Mouse (Mus musculus) thymus, postnatal 0 days (tissue): ENCODE measurements around the gene Spo11. TPM values are rescaled to one million over a fixed set of nuclear protein-coding genes. Genes with fewer than 3 reads are reported as not detected.

Experiments used
- DNase-seq: peaks from one replicate; pipeline ENCODE4 v3.0.0-alpha.2; 2015; ENCODE audit warnings: low spot score
- polyA plus RNA-seq: library from polyadenylated mRNA; unstranded; fragments of >200 nt; fragmentation: Nextera tagmentation; extraction: Ambion mirVana; gene quantifications from 2 replicates; pipeline ENCODE4 v1.2.1, GENCODE M21; 2015

Gene Spo11
- polyA plus RNA-seq, 1 experiment from 2014 or later, result 75.4 TPM

DNA sequence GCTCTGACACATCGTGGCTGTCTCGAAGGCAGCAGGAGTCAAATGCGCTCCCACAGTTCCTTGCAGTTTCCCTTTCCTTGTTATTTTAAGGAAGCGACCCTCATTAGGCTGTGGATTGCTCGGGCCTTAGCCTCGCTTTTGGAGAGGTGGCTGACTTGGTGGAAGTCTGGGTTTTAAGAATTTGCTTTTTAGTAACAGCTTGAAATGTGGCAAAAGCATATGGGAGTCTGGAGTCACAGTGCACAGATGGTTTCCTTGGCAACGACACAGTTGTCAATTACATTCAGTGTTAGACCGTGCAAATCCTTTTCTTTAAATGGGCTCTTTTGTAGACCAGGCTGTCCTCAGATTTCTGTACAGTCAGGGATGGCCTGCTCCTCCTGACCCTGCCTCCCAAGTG lies 23.4 kb downstream of the Spo11 start:
- DNase-seq, result peak; percentile 11

DNA sequence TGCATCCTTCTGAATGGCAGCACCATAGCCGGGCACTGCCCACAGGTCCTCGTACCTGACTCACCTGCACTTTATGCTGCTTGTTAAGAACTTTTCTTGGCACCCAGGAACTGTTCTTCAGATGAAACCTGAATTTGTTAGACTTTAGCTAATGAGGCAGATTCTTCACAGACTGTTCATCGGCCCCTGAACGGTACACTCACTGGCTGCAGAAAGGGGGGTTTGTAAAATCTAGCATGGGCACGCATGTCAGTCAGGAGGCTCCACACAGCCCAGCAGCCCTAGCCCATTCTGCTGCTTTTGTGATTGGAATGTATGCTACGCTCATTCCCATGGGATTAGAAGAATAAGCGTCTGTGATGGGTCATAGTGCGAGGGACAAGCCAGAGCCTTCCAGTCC lies 26.2 kb downstream of the Spo11 start:
- no peak for DNase-seq

- DNase-seq, result no peak
These were observed 32.8 kb downstream of the Spo11 start for GRCm38 (mm10) chr2:173010220-173010717.

DNA sequence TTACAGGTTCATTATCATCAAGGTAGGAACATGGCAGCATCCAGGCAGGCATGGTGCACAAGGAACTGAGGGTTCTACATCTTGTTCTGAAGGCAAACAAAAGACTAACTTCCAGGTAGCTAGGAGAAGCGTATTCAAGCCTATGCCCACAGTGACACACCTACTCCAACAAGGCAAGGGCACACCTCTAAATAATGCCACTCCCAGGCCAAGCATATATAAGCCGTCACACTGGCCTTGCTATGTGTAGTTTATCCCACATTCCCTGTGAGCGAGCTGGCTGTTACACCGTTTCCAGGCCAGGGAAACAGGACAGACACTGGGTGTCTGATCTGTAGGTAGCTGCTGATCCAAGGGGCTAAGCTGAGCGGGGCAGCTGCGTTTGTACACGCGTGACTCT lies 33.9 kb downstream of the Spo11 start:
- no peak for DNase-seq

DNA sequence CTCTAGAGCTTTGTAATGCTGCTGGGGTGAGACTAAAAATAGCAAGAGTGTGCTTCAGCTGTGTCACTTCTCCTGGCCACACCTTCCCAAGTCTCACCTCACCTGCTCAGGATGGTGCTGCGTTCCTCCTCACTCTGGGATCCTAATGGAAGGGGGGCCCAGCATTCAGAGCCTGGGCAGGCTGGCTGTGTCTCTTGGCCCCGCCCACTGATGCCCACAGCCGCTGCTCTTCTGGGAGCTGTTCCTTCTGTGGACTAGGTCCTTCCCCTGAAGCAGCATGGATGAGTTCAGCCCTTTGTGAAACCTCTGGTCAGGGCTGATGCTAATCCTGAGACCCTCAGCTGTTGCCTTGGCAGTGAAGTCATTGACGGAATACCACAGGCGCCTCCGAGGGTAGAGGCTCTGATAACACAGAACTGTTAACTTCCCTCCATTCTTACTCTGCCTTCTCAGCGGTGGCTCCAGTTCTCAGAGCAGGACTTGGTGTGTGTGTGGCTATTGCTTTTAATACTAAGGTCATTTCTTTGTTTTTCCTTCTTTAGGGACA lies 37.3 kb downstream of the Spo11 start:
- no peak for DNase-seq

GRCm38 (mm10) chr2:173017940-173018339 lies 40.4 kb downstream of the Spo11 start:
- peak; percentile 75 for DNase-seq

DNA sequence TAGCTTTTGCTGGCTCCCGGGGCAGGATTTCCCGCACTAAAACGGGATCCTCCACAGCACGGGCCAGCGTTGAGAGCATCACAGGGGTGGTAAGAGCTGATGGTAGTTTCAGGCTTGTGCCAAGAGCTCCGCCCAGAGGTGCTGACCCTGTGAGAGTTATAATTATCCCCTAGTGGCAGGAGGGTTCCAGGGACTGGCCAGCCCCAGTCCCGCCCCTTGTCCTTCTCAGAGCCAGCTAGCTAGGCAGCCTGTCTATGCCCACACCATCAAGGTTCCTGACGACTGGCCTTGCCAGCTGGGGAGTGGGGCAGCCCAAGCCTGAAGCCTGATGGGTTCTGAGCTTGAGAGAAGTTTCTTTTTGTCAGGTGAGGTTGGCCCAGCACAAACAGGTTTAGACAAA lies 41.1 kb downstream of the Spo11 start:
- DNase-seq, result no peak

- DNase-seq, result peak; percentile 69
These were observed 41.8 kb downstream of the Spo11 start for GRCm38 (mm10) chr2:173019322-173019721.

DNA sequence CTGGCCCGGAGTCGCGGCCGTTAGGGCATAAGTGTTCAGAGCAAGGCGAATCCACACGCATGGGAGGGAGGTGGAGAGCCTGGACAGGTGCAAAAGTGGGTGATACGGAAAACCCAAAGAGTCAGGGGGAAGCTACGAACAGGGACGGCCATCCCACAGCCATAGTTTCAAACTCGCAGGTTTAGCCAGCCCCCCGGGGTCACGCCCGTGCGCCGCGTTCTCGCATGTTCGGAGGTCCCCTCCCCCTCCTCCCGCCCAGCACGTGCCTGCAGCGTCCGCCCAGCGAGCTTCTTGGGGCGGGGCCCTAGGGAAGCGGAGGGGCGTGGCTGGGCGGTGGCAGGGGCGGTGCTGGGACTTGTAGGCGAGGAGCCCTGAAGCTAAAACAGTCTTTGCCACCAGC lies 42.3 kb downstream of the Spo11 start:
- peak; percentile 93 for DNase-seq

GRCm38 (mm10) chr2:173020430-173020829 lies 42.9 kb downstream of the Spo11 start, which contains the start of gene Rbm38:
Gene Rbm38, plus strand, starts transcription at chr2:173020498.
- no peak for DNase-seq

- peak; percentile 93 for DNase-seq
These were observed 44.1 kb downstream of the Spo11 start for GRCm38 (mm10) chr2:173021633-173022055.

GRCm38 (mm10) chr2:173022056-173022681 lies 44.7 kb downstream of the Spo11 start:
- peak; percentile 76 for DNase-seq

DNA sequence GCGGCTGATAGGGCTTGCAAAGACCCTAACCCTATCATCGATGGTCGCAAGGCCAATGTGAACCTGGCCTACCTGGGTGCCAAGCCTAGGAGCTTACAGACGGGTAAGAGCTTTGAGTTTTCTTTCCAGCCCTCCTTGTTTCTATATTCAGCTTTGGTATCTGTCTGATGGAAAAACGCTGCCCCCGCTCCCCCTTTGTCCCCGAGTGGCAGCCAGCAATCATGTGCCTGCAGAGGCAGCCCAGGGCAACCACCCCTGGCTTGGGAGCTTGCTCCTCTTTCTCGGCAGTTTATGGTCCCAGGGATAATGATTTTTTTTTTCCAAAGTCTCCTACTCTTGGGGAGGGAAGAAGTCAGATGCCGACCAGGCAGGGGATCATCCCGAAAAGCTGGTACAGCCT lies 45.3 kb downstream of the Spo11 start:
- DNase-seq, result no peak

- peak; percentile 61 for DNase-seq
These were observed 45.9 kb downstream of the Spo11 start for GRCm38 (mm10) chr2:173023371-173023851.

DNA sequence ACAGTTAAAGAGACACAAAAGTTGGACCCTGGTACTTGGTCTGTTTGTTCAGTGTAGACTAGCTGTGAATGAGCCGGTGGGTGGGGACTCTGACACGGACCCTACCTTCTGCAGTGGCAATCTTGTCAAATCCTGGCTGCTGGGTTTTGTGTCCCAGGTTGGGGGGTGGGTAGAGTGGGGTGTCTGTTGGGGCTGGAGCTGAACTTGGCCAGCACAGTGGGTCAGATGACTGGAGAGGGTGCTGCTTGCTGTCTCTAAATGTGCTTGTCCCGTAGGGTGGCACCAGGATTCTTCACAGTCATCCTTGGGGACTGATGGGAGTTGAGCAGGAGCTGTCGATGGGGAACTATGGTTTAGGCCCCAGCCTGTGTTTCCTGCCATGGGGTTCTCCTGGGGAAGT lies 46.5 kb downstream of the Spo11 start:
- DNase-seq, result no peak

GRCm38 (mm10) chr2:173024392-173024791 lies 46.9 kb downstream of the Spo11 start:
- DNase-seq, result no peak

DNA sequence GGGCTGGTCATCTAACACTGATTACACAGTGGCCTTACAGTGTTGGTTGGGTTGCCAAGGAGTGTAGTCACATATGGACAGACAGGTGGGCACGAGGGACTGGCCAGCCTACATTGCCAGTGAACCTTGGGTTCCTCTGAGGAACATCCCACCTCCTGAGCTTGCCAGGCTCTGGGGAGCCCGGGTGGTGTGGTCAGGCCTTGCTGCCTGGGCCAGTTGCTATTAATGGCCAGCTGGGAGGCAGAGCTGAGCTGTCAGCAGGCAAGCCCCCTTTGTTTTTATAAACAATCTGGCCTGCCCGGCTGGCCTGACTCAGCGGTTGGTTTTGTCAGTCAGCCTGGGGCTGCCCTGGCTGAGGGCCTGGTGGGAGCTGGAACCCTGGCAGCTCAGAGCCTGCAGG lies 47.4 kb downstream of the Spo11 start:
- no peak for DNase-seq

DNA sequence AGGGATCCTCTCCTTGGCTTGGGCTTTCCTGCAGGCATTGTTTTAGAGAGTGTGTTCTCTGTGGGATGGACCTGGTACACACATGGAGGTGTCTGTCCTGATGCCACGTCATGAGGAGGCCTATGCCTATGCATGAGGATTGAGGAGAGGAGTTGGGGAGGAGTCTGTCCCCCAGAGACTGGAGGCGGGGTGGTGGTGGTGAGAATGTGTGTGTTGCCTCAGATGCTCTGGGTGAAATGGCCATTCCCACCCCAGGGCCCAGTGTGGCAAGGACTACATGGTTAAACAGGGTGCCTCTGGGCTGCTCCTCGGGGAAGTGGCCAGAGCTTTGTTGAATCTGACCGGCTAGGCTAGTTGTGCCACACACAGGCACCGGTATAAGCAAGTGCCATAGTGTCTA lies 48.8 kb downstream of the Spo11 start:
- peak; percentile 30 for DNase-seq

DNA sequence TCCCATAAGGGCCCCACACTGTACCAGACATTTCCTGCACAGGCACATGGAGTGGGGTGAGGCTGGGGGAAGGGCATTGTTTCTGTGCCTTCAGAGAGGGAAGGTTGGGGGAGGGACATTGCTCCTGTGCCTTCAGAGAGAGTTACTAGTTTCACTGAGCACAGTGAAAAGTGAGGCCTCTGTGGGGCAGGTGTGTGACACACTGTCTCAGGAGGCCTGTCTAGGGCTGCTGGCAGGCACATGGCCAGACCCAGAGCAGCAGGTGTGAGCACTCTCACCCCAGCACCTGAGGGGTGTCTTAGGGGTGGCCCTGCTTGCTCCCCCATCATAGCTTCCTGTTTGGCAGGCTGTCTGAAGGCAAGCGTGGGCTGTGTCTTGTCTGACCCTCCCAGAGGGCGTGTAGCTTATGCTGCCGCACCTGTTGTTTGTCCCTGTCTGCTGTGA lies 49.2 kb downstream of the Spo11 start:
- DNase-seq, result peak; percentile 91

GRCm38 (mm10) chr2:173027169-173027823 lies 49.8 kb downstream of the Spo11 start:
- DNase-seq, result no peak

GRCm38 (mm10) chr2:173027824-173028495 lies 50.5 kb downstream of the Spo11 start:
- DNase-seq, result no peak

GRCm38 (mm10) chr2:173028508-173029031 lies 51.1 kb downstream of the Spo11 start:
- no peak for DNase-seq
